Mouse (Mus musculus) cerebellum, adult 2 months (tissue): ENCODE data around the gene Steap3. TPM values are rescaled to one million over a fixed set of nuclear protein-coding genes. Genes with fewer than 3 reads are reported as not detected.
"Not testable (repeated sequence)": the region's sequence is repeated elsewhere in the genome, so short reads cannot be mapped to it uniquely, and the experiment has no call there.

Source experiments
- DNase-seq, 2 experiments: peaks; one replicate each; pipeline ENCODE4 v3.0.0; 2021
- H3K27ac ChIP-seq: fragments of 200-500 bp; 2 replicates; pipeline ENCODE4 v1.5.1; 2012; ENCODE audit warnings: low read length, control low read depth, inconsistent platforms; ENCODE audit not compliant: insufficient read depth
- H3K27me3 ChIP-seq: fragments of 200-500 bp; 2 replicates; pipeline ENCODE4 v1.6.1; 2012; ENCODE audit warnings: inconsistent platforms, mild to moderate bottlenecking, low read length, moderate library complexity; ENCODE audit not compliant: control insufficient read depth, insufficient read depth
- H3K4me1 ChIP-seq: fragments of 200-500 bp; 2 replicates; pipeline ENCODE4 v1.6.1; 2011; ENCODE audit warnings: low read length; ENCODE audit not compliant: control insufficient read depth, insufficient read depth
- H3K4me3 ChIP-seq: fragments of 200-500 bp; replicated peaks from 2 replicates; pipeline ENCODE3; 2011; ENCODE audit warnings: mild to moderate bottlenecking, low read depth, low read length, control low read depth; ENCODE audit not compliant: insufficient read depth
- CTCF ChIP-seq: fragments of 200-500 bp; IDR thresholded peaks from 2 replicates; pipeline ENCODE4 v1.5.1; 2011; ENCODE audit warnings: low read depth, mild to moderate bottlenecking, control low read depth, low read length, moderate library complexity, borderline replicate concordance; ENCODE audit not compliant: insufficient read depth
- POLR2A ChIP-seq: fragments of 200-500 bp; IDR thresholded peaks from 2 replicates; pipeline ENCODE4 v1.6.1; 2011; ENCODE audit warnings: low read length, control low read depth, borderline replicate concordance; ENCODE audit not compliant: insufficient read depth
- whole genome bisulfite sequencing: fragments of 180-500 bp; shearing (Covaris S2); methylation state at CpG from one replicate; pipeline ENCODE4 v1.1.7; 2018; 5-methylcytosine and 5-hydroxymethylcytosine counted together
- polyA plus RNA-seq: library from polyadenylated mRNA; depleted of rRNA; stranded (reverse); fragments of >200 nt; gene quantifications from 2 replicates; pipeline ENCODE4 v1.2.3, GENCODE M21; 2012; rRNA removed

Gene Steap3
- 3.5 and 3.9 TPM in 2 replicates for polyA plus RNA-seq

GRCm38 (mm10) chr1:120272605-120273004 is at the start of gene Steap3:
TSS of gene Steap3 (minus strand) at chr1:120272705.
- Histone ChIP-seq H3K27ac (no peak within 1 kb of the TSS), H3K4me1 (no peaks in the 10 kb centered on the region), H3K27me3 (no peaks in the 10 kb centered on the region), H3K4me3 (no peak within 1 kb of the TSS)
- TF ChIP-seq POLR2A: no peak
- no peak for TF ChIP-seq CTCF
- DNase-seq: no peak
- WGBS: 88% methylated on average over 5 of the region's 5 CpGs

DNA sequence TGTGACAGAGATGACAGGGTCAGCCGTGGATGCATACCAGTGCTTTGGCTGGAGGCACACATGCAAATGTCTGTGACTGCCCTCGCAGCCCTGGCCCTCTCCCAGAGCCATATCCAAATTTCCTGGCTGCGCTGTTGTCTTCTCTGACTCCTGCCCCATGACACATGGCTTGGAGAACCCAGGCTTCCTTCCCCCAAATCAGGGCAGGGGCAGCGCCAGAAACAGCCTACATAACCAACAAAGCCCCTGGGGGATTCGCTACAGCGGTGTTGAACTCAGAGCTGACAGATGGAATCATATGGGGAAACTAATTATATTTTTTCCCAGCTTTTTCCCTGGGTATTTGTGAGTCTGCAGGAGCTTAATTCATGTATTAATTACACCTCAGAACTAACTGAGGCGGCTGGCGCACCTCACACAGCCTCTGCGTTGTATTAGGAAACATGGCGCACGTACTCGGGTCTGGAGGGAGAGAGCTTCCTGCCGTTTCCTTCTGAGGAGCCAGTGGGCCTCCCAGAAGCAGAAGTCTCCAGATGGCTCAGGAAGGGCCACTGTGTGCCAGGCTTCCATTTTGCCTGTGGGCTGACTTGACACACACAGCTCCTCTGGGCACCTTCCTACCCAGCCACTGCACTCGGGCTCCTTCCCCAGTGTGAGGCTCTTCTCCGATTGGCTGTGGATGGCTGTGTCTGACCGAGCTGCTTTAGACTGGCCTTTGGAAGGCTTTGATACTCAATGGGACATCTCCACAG is 48.9 kb upstream of the Steap3 start:
- no peak overlapping the region for H3K4me3 ChIP-seq
- H3K27ac ChIP-seq: no peak overlapping the region
- no peaks in the 10 kb centered on the region for H3K27me3 ChIP-seq
- no peaks in the 10 kb centered on the region for H3K4me1 ChIP-seq
- no peak for TF ChIP-seq POLR2A
- no peak for TF ChIP-seq CTCF
- WGBS: 13% methylated on average over 16 of the region's 16 CpGs
- peak in 1 of 2 experiments; percentile 17 for DNase-seq

DNA sequence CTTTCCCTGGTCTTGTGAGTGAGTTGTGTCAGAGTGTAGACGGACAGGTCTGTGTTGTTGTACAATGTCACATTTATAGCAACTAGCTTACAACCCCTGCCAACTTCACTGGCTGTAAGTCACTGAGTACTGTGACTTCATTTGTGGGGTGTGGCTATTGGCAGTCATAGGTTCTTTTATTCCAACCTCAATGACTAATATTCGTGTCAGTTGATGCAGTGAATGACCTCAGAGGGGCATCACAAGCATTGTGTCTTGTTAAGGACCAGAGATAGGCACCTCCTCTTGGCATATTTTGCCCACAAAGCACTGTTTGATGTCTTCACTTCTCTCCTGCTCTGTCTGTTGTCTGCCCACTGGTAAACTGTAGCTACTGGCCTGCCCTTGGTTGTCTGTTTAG is 33.3 kb upstream of the Steap3 start:
- H3K4me3 ChIP-seq: no peak overlapping the region
- 40% methylated on average over 2 of the region's 2 CpGs for WGBS

GRCm38 (mm10) chr1:120296936-120297335 is 24.4 kb upstream of the Steap3 start:
- no peak for DNase-seq
- no peak overlapping the region for H3K4me3 ChIP-seq
- 90% methylated on average over 2 of the region's 2 CpGs for WGBS
- no peak overlapping the region for H3K27ac ChIP-seq
- H3K4me1 ChIP-seq: no peaks in the 10 kb centered on the region
- no peaks in the 10 kb centered on the region; the same call in 1 of the 2 replicates for H3K27me3 ChIP-seq
- TF ChIP-seq CTCF (no peak), POLR2A (no peak)

More for the DNA sequence above, 33.3 kb upstream of the Steap3 start:
- Histone ChIP-seq H3K27ac (no peak overlapping the region), H3K4me1 (no peaks in the 10 kb centered on the region), H3K27me3 (no peaks in the 10 kb centered on the region)
- TF ChIP-seq POLR2A (no peak), CTCF (no peak)
- no peak for DNase-seq

GRCm38 (mm10) chr1:120293803-120294202 is 21.3 kb upstream of the Steap3 start:
- Histone ChIP-seq H3K4me1 (no peaks in the 10 kb centered on the region), H3K27me3 (no peaks in the 10 kb centered on the region; the same call in 1 of the 2 replicates), H3K4me3 (no peak overlapping the region), H3K27ac (no peak overlapping the region)
- WGBS: 67% methylated on average over 1 of the region's 1 CpGs
- TF ChIP-seq POLR2A: no peak
- no peak for TF ChIP-seq CTCF
- no peak for DNase-seq

- no peaks in the 10 kb centered on the region; the same call in 1 of the 2 replicates for H3K27me3 ChIP-seq
- no peak for TF ChIP-seq POLR2A
- TF ChIP-seq CTCF: no peak
- 84% methylated on average over 3 of the region's 3 CpGs for WGBS
- no peak for DNase-seq
- H3K4me3 ChIP-seq: no peak overlapping the region
- H3K4me1 ChIP-seq: no peaks in the 10 kb centered on the region
- no peak overlapping the region for H3K27ac ChIP-seq
These were observed 19.2 kb upstream of the Steap3 start for GRCm38 (mm10) chr1:120291709-120292108.

GRCm38 (mm10) chr1:120289843-120290242 is 17.3 kb upstream of the Steap3 start:
- WGBS: 71% methylated on average over 2 of the region's 2 CpGs
- no peak for DNase-seq
- TF ChIP-seq CTCF (no peak), POLR2A (no peak)
- no peak overlapping the region for H3K4me3 ChIP-seq
- no peaks in the 10 kb centered on the region for H3K4me1 ChIP-seq
- H3K27ac ChIP-seq: no peak overlapping the region
- H3K27me3 ChIP-seq: no peaks in the 10 kb centered on the region; the same call in 1 of the 2 replicates

DNA sequence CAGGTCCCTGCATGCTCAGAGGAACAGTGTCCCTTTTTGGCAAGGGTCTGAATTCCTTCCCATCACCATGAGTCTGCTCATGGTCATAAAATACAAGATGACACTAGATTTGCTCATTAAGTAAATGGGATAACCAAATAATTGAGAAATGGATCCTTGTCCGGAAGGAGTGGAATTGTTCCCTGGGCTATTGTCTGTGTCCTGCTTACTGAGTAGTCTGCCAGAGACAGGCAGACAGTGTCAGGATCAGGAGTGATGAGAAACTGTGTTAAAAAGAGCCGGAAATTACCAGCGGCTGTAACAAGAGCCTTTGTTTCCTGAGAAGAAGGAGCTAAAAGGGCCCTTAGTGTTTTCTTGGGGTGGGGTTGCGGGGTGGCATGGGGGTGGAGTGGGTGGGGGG is 15.2 kb upstream of the Steap3 start:
- 57% methylated on average over 4 of the region's 4 CpGs for WGBS

DNA sequence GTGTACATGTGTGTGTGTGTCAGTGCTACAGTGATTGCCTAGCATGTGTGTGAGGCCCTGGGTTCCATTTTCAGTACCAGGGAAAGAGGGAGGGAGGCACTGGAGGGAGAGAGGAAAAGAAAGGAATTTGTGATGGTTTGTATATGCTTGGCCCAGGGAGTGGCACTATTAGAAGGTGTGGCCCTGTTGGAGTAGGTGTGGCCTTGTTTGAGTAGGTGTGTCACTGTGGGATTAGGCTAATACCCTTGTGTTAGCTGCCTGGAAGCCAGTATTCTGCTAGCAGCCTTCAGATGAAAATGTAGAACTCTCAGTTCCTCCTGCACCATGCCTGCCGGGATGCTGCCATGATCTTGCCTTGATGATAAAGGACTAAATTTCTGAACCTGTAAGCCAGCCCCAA is 3.6 kb upstream of the Steap3 start:
- not testable (repeated sequence) for H3K4me1 ChIP-seq, H3K27me3 ChIP-seq, DNase-seq, H3K27ac ChIP-seq, H3K4me3 ChIP-seq
- WGBS: 96% methylated on average over 1 of the region's 1 CpGs

More for the DNA sequence above, 15.2 kb upstream of the Steap3 start:
- TF ChIP-seq CTCF (no peak), POLR2A (no peak)
- no peaks in the 10 kb centered on the region for H3K4me1 ChIP-seq
- no peak overlapping the region for H3K4me3 ChIP-seq
- no peaks in the 10 kb centered on the region; the same call in 1 of the 2 replicates for H3K27me3 ChIP-seq
- DNase-seq: no peak
- H3K27ac ChIP-seq: no peak overlapping the region
